Mouse (Mus musculus): ENCODE measurements at regions not wholly inside any gene's neighbourhood (a gene's known extent, or its start where the extent isn't known, plus 50 kb on each side); places are given as distances from the start of the nearest gene placed in this dataset.

DNA sequence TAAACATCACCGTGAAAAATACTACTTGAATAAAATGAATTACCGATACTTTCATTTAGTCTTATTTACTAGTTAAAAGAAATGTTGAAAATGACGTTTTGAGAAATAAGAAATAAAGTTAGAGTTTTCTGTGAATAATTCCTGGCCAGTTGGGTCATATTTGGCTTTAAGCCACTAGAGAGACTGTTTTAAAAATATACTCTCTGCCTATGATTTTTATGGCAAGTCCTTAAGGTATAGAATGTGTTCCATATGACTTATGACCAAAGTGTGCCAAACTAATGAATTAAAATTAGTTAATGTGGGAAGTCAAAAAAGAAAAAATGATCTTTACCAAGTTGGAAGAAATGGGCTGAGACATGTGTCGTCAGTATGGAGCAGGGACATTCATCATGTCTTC lies 354.2 kb upstream of the Col3a1 start:
- DNase-seq, result no peak

DNA sequence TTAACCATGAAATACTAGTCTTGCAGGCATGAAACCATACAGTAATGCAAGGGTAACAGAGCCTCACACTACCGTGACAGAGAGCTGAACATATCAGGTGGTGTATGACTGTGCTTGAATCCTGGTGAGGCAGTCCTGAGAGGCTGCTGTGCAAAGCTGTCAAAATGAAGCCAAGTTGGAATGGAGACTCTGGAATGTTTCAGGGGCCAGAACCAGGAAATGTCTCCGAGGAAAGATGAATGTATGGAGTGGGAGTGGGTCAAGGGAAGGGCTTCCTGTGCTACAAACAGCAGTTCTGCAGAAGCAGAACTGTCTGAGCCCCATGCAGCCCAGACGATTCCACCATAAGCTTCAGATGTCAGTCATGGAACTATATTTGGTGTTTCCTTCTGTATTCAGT lies 324.2 kb upstream of the Col3a1 start:
- no peak for DNase-seq

DNA sequence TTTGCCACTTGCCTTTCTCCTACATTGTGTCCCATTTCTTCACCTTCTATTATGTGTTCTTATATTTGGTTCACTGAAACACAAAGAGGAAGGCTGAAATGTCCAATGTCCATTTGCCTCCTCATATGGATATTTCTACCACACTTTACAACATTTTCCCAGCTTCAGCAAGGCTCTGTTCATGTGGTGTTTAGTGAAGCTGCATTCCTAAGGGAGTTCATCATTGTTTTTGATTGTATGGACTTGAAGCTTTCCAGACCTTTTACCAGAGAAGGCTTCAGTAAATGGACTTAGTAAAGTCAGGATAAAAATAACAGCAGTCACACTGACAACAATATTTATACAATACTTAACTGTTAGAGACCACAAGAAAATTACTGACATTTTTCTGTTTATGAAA lies 290.8 kb upstream of the Col3a1 start:
- no peak for DNase-seq

DNA sequence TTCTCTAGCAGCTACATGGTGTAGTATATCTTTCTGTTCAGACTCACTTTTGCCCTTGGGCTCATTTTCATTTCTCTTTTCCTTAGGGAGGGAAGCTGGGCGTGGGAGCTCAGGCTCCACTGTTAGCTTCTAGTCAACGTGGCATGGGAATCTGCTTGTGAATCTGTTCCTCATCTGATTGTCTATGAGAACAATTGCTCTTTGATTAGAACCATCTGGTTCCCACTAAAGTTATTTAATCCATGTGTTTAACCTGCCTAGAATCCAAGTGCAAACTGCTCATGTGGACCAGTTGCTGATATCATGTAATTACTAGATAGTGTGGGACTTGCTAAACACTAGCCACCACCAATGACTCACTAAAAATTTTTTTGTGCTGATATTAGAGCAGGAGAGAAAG lies 290.1 kb upstream of the Col3a1 start:
- no peak for DNase-seq

DNA sequence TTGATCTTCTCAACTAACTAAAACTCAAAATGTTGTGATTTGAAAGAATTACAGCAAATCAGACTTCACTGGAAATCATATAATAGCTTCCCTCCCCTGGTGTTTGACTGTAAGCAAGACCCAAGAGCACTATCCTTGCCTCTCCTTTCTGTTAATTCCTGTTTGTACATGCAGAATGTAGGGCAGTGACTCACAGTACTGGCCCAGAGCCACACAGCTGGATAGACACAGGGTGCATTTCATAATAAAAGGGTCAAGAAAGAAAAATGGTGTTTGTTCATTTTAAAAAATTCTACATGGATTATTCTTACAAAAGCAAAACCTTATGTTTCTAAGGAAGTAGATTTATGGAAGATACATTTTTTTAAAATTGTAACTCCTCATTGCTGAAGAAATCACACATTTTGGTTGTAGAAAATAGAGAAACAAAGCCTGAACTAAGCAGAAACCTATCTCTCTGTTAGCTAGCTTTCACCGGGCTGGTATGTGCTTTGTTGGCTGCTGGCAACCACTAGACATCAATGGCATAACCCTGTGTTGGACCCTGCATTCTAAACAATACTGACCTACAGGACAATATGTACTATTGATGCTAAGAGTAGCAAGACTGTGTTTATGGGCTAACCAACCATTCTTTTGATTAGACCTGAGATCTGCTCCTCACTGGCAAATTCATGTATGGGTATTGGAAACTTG lies 289.0 kb upstream of the Col3a1 start:
- no peak for DNase-seq

DNA sequence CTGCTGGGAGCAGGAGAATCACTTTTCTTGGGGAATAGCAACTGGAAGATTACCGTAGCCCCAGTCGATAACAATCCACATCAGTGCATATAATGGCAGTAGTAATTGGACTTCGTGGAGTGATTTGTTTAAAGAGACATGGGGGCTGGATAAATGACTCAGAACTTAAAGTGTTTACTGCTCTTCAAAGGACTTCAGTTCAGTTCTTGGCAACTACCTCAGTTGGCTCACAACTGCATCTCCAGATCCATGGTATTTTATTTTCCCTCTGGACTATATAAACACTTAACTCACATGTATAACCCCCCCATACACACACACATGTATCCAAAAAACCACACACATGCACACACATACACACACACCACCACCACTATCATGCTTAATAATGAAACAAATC lies 288.0 kb upstream of the Col3a1 start:
- no peak for DNase-seq

DNA sequence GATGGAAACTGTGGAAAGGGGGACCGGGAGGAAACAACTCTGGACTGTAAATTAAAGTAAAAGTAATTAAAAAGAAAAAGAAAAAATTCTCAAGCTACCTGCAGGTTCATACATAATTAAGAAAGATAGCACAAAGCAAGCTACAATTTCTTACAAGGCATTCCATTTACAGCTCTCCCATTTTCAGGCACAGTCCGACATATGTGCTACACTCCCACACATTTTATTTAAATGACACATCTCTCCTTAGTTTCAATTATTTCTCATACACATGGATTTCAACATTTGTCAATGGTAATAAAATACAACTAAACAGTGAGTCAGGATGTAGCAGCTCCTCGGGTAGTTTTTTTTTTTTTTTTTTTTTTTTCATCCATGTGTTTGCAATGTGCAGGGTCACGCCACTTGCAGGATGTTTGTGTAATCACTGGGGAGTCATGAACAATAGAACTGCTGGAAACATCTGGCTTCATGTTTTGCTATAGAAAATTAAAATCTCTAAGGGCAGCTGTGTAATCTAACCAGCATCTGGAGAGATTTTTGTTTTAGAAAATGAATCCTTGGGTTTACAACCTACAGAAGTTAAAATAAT lies 279.8 kb upstream of the Col3a1 start:
- no peak for DNase-seq

DNA sequence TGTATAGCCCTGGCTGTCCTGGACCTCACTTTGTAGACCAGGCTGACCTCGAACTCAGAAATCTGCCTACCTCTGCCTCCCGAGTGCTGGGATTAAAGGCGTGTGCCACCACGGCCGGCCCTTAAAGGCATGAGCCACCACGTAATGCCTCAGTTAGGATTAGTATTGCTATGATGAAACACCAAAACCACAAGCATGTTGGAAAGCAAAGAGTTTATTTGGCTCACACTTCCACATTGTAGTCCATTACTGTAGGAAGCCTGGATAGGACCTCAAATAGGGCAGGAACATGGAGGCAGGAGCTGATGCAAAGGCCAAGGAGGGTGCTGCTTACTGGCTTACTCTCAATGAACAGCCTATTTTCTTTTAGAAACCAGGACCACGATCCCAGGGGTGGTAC lies 278.0 kb upstream of the Col3a1 start:
- DNase-seq, result no peak

DNA sequence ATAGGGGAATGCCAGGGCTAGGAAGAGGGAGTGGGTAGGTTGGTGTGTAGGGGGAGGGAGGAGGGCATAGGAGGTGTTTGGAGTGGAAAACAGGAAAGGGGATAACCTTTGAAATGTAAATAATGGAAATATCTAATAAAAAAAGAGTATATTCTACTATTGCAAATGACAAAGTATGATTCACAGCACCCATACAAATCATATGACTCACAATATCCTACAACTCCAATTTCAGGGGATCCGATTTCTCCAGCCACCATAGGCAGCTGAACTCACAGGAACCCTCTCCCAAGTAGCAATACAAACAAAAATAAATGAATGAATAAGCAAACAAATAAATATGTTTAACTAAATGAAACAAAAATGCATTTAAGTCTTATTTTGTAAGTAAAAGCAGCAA lies 270.0 kb upstream of the Col3a1 start:
- DNase-seq, result no peak

DNA sequence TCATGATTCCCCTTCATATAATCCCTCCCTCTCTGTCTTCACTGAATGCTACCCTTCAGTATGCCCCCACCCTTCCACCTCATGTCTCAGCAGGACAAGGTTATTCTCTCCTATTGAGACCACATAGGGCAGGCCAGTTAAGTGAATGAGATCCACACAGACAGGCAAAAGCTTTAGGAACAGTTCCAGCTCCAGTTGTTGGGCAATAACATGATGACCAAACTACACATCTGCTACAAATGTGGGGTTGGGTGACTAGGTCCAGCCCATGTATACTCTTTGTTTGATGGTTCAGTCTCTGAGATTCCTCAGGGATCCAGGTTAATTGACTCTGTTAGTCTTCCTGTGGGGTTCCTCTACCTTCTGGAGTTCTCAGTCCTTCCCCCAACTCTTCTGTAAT lies 269.5 kb upstream of the Col3a1 start:
- no peak for DNase-seq

DNA sequence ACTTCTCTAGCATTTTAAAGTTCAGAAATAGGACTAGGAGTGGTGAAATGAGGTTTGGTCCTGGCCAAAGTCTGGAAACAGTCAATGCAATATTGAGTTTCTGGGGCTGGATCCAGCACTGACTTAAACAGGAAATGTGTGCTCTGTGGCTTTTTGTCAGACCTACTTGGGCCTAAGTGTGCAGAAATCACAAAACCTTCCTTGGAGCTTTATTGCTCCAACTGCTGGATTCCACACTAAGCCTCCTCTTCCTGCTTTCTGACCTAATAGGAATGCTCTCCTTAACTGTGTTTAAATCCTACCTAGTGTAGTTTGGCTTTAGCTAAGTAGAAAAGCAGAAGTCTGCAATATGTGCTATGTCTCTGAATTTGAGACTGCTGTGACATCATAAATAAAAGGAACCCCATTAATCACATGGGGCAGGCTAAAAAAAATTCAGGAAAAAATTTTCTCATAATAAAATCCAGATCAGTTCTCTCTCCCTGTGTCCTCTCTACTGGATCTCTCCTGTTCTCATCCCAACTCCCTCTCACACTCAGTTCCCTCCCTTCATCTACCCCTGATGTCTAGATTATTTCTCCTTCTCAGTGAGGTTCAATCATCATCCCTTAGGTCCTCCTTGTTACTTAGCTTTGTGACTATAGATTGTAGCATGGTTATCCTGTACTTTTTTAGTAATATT lies 268.0 kb upstream of the Col3a1 start:
- DNase-seq, result no peak

DNA sequence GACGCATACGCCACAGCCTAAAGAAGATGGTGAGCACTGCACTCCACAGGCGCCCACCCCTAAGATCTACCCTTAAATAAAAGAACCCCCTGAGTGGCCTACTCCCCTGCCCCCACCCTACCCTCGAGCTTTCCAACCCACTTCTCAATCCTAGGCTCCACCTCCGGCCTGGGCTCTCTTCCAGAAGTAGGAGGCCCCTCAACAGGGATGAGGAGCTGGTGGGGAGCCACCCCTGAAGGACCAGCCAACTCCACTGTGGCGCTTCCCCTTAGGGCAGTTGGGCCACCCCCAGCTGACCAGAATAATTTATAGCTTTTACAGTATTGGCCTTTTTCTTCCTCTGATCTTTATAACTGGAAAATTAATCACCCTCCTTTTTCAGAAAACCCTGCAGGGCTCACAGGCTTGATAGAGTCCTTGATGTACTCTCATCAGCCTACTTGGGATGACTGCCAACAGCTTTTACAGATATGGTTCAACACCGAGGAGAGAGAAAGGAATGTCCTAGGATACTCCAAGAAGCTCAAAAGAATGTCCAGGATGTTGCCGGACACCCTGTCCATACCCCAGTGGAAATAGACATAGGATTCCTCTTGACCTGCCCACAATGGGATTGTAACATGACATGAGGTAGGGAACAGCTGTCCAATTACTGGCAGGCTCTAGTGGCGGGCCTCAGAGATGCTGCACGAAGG lies 220.3 kb upstream of the Col3a1 start:
- no peak for DNase-seq

DNA sequence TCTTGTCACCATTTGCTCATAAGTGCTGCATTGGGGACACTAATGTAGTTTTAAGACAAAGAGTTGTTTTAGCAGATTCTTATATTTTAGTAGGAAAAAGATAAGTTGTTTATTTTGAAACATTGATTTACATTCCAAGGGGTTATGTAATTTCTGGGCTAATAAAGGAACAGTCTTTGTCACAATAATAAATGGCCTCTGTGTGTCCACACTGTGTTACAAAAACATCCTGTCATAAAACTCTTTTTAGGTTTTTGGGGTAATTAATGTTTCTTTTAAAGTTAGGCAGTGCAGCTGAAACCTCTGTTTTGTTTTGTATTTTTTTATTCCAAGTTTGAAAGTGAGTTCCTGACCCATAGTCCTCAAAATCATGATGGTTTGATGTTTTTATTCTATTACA lies 210.4 kb upstream of the Col3a1 start:
- no peak for DNase-seq

DNA sequence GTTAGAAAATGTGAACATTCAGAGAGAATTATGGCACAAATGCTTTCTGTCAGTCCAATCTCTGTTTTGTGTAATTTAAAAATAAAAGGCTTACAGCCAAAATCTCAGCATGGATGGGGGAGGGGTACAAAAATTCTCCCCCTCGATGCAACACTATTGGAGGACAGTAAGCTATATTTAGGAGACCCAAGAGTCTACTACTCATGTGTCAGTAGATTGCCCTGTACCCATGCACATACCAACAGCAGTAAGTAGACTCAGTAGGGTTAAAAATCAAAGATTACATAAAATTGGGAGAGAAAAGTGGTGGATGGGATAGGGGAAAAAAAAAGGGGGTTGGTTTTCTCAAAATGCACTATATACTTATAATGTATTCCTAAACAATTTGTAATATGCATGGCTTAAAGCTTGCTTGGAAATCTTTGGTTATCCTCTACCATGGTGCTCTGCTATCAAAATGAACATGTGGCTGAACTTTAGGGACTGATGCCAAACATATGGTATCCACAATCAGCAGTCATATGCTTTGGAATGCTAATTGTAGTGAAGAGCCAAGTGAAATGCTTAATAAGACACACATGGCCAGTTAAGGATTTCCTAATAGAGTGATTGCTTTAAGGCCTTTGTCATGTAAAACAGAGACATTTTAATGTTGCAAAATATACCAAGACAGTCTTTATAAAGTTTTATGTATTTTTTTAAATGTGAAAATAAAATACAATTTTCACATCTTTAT lies 194.8 kb upstream of the Col3a1 start:
- DNase-seq, result peak in 1 of 2 experiments; percentile 7

DNA sequence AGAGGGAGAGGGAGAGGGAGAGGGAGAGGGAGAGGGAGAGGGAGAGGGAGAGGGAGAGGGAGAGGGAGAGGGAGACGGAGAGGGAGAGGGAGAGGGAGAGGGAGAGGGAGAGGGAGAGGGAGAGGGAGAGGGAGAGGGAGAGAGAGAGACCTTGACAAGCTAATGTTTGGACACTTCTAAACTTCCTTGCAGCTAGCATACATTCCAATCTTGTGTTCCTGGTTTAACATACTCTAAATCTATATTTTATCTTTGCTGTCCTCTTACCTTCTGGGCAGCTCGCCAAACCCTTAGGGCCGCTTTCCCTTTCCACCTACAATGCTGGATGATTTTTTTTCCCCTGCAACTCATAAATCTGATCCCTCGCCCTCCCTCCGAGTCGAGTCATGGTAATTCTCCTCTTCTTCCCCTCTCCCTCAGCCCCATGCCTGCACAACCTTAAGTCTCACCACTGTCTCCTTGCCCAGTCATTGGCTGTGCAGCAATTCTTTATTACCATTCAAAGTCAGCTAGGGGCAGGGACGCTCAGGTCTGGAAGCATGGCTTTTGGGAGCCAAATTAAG lies 176.1 kb upstream of the Col3a1 start:
- no peak for DNase-seq

DNA sequence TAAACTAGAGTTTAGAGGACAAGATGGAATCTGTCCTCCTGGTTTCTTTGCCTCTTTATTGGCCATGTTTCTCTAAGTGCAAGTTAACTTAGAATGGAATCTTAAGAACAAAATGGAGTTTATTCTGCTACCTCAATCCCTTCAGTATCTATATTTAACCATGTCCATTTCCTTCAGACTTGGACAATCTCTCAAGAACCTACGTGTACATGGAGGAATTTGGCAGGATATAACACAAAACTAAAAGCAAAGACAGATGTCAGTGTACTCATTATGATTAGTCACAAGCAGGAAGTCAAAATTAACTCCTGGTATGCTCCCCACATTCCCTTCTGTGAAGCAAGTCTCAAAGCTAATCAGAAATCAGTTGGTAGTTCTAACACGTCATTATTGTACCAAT lies 164.3 kb upstream of the Col3a1 start:
- DNase-seq, result no peak

DNA sequence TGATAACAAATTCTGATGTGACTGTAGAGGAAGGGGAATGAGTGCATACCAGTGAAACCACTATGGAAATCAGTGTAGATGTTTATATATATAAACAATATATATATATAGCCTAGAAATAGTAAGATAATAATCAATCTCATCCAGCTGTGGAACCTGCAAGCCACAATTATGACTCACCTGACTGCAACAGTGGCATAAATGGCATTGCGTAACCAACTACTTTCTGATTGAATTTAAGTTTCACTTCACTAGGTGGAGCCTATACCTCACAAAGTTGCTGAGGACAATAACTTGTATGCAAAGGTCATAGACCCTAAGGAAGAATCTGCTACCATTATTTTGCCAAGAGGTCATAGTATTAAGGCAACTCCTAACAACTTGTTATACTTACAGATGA lies 129.7 kb upstream of the Col3a1 start:
- no peak for DNase-seq

DNA sequence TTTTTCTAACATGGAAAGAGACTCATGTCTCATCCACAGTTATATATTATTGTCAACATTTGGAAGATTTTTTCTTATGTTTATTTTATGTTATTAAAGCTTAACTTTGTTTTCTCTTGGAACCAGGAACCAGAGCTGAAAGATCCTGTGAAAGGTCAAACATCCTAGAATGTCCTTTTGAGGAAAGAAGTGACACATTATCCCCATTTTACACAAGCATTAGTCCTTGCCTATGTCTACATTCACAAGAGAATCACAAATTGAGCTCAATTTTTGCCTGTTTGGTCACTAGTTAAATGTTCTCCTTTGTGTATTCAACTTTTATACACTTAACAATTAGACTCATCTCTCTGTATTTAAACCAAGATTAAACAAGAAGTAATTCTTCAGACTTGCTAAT lies 126.0 kb upstream of the Col3a1 start:
- no peak for DNase-seq

DNA sequence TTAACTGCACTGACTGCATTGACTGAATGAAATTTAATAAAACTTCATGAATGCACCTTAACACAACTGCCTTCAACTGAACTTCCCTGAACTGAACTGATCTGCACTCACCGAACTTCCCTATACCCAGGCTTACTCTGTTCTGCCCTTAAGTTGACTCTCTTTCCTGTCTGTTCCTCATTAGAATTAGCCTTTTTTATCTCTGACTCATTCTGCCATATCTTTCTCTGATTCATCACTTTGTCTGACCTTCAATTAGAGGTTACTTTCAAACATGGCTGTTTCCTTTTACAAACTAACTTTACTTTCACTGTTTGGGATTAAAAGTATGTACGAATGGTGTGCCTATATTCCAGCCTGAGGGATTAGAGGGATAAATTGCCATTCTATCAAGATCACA lies 103.4 kb upstream of the Col3a1 start:
- no peak for DNase-seq

DNA sequence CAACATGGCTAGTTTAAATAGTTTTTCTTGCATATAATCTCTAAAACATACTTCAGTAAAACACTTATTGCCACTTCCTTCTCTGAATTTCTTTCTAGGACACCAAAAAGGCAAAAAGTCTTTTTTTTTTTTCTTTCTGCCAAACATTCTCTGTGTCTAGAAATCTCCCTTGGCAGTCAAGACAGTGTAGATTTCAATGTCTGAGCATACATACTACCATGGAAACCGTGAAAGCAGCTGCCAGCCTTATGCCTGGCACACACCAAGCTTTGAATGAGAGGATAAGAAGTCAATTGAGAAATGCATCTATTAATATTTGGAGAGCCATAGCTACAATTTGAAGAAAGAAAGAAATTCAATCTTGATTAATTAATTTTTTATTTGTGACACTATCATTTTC lies 95.1 kb upstream of the Col3a1 start:
- peak in 1 of 2 experiments; percentile 2 for DNase-seq

Measured in layer of hippocampus, postnatal 36 days (tissue).